Mouse (Mus musculus) brain, embryonic 14.5 days (tissue): ENCODE measurements around the gene Mrpl52.

Source experiments
- CTCF ChIP-seq: fragments of 200-500 bp; IDR thresholded peaks from 2 replicates; pipeline ENCODE4 v1.5.1; 2012; ENCODE audit warnings: inconsistent platforms, mild to moderate bottlenecking, moderate library complexity, borderline replicate concordance; ENCODE audit not compliant: insufficient read depth, insufficient read length; ENCODE audit errors: extremely low read depth
- POLR2A ChIP-seq: fragments of 200-500 bp; IDR thresholded peaks from 2 replicates; pipeline ENCODE4 v1.6.1; 2012; ENCODE audit warnings: mild to moderate bottlenecking, inconsistent platforms, borderline replicate concordance; ENCODE audit not compliant: poor library complexity, insufficient read depth, insufficient read length, severe bottlenecking; ENCODE audit errors: extremely low read depth

DNA sequence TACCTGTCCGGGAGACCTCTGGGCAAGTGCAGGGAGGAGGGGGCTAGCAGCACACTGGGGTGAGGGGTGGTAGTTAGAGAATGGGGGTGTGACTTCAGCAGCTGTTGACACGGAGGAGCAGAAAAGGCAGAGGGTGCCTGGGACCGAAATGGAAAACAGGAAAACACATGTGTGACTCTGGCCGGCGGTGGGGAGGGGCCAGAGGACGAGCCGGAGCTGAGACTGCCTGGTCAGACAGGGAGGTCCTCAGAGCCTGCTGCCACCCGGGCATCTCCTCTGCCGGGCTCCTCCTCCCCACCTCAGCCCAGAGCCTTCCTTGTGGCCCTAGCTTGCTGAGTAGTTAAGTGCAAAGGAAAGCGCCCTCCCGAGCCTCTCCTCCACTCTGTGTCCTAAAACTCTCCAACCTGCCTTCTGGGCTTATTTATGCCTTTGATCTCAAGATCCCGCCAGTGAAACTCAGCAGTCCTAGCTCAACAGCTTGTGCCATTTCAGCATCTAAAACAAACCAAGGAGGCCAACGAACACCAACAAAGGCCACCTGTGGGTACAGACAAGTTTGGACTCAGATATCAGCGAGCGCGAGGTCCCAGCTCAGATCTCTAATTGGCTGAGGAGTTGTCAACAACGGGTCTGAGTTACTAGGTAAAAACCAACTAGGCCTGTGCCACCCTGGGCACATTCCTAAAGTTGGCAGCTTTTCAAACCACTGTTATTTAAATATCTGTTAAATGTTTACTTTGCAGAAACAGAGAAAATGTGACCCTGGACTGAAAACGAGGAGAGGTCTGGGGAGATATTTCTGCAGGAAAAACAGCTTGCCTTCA, 12.6 kb upstream of the Mrpl52 start:
- no peak for TF ChIP-seq POLR2A
- TF ChIP-seq CTCF: no peak
